Mouse (Mus musculus) hindbrain, embryonic 16.5 days (tissue): ENCODE data around the gene Rpl18. TPM values are rescaled to one million over a fixed set of nuclear protein-coding genes. Genes with fewer than 3 reads are reported as not detected.

Source experiments
- ATAC-seq: fragments of 200-750 bp; cut with Nextera tagmentation; 2 replicates; pipeline ENCODE4 v1.8.0; 2017; ENCODE audit warnings: moderate TSS enrichment, moderate library complexity
- H3K27ac ChIP-seq: fragments of 300-500 bp; sonication (generic); 2 replicates; pipeline ENCODE4 v1.5.1; 2014; ENCODE audit warnings: low read depth, mild to moderate bottlenecking, control low read depth, low read length, moderate library complexity
- H3K27me3 ChIP-seq: fragments of 300-500 bp; sonication (generic); replicated peaks from 2 replicates; pipeline ENCODE4 v1.6.1; 2014; ENCODE audit warnings: low read length; ENCODE audit not compliant: control insufficient read depth, insufficient read depth
- H3K36me3 ChIP-seq: fragments of 300-500 bp; sonication (generic); 2 replicates; pipeline ENCODE4 v1.6.1; 2014; ENCODE audit warnings: mild to moderate bottlenecking, low read length, moderate library complexity, mixed read lengths; ENCODE audit not compliant: control insufficient read depth, insufficient read depth
- H3K4me1 ChIP-seq: fragments of 300-500 bp; sonication (generic); 2 replicates; pipeline ENCODE4 v1.6.1; 2014; ENCODE audit warnings: low read depth, low read length; ENCODE audit not compliant: control insufficient read depth, insufficient read depth
- H3K4me2 ChIP-seq: fragments of 300-500 bp; sonication (generic); 2 replicates; pipeline ENCODE4 v1.6.1; 2014; ENCODE audit warnings: mild to moderate bottlenecking, low read length, control low read depth, moderate library complexity
- H3K4me3 ChIP-seq: fragments of 300-500 bp; sonication (generic); 2 replicates; pipeline ENCODE4 v1.5.1; 2014; ENCODE audit warnings: mild to moderate bottlenecking, low read length, control low read depth, moderate library complexity
- H3K9ac ChIP-seq: fragments of 300-500 bp; sonication (generic); 2 replicates; pipeline ENCODE4 v1.6.1; 2014; ENCODE audit warnings: low read depth, mild to moderate bottlenecking, control low read depth, low read length, moderate library complexity
- H3K9me3 ChIP-seq: fragments of 300-500 bp; sonication (generic); 2 replicates; pipeline ENCODE4 v1.6.1; 2014; ENCODE audit warnings: mild to moderate bottlenecking, low read length, moderate library complexity; ENCODE audit not compliant: control insufficient read depth
- WGBS: fragments of 180-500 bp; shearing (Covaris S2); extraction: QIAGEN DNeasy Blood & Tissue Kit; methylation state at CpG from one replicate; pipeline ENCODE4 v1.1.7; 2014; 5-methylcytosine and 5-hydroxymethylcytosine counted together
- polyA plus RNA-seq: library from polyadenylated mRNA; unstranded; fragments of >200 nt; fragmentation: Nextera tagmentation; extraction: Ambion mirVana; gene quantifications from 2 replicates; pipeline ENCODE4 v1.2.1, GENCODE M21; 2015

The Rpl18 gene
- polyA plus RNA-seq, 1 experiment from 2014 or later, result 508 TPM

GRCm38 (mm10) chr7:45747450-45747849 lies 32.2 kb downstream of the Rpl18 start:
- WGBS, result 88% methylated on average over 5 of the region's 5 CpGs
- H3K36me3 ChIP-seq, result no peaks in the 10 kb centered on the region
- no peaks in the 10 kb centered on the region for H3K27me3 ChIP-seq
- no peak overlapping the region for H3K4me2 ChIP-seq
- no peak overlapping the region for H3K27ac ChIP-seq
- H3K9ac ChIP-seq, result no peak overlapping the region
- H3K4me1 ChIP-seq, result no peaks in the 10 kb centered on the region
- H3K9me3 ChIP-seq, result no peaks in the 10 kb centered on the region
- H3K4me3 ChIP-seq, result no peak overlapping the region
- ATAC-seq, result no peak

GRCm38 (mm10) chr7:45748110-45748509 lies 32.9 kb downstream of the Rpl18 start:
- Histone ChIP-seq H3K4me3 (no peak overlapping the region), H3K4me2 (no peak overlapping the region), H3K27me3 (no peaks in the 10 kb centered on the region), H3K27ac (no peak overlapping the region), H3K4me1 (no peaks in the 10 kb centered on the region), H3K9me3 (no peaks in the 10 kb centered on the region), H3K9ac (no peak overlapping the region), H3K36me3 (no peaks in the 10 kb centered on the region)
- no peak for ATAC-seq
- 85% methylated on average over 7 of the region's 7 CpGs for WGBS

GRCm38 (mm10) chr7:45749401-45749800 lies 34.1 kb downstream of the Rpl18 start:
- Histone ChIP-seq H3K27ac (no peak overlapping the region), H3K36me3 (no peaks in the 10 kb centered on the region), H3K4me1 (no peaks in the 10 kb centered on the region), H3K4me3 (no peak overlapping the region), H3K27me3 (no peaks in the 10 kb centered on the region), H3K9me3 (no peaks in the 10 kb centered on the region), H3K4me2 (no peak overlapping the region), H3K9ac (no peak overlapping the region; the same call in 1 of the 2 replicates)
- 58% methylated on average over 8 of the region's 10 CpGs for WGBS
- ATAC-seq, result no peak

- H3K36me3 ChIP-seq, result no peaks in the 10 kb centered on the region
- H3K9ac ChIP-seq, result no peak overlapping the region
- no peaks in the 10 kb centered on the region for H3K4me1 ChIP-seq
- H3K4me2 ChIP-seq, result no peak overlapping the region
- H3K27ac ChIP-seq, result no peak overlapping the region
- no peaks in the 10 kb centered on the region for H3K9me3 ChIP-seq
- ATAC-seq, result no peak
- no peaks in the 10 kb centered on the region for H3K27me3 ChIP-seq
- WGBS, result 76% methylated on average over 9 of the region's 9 CpGs
- no peak overlapping the region for H3K4me3 ChIP-seq
Observed at GRCm38 (mm10) chr7:45750162-45750561, 34.9 kb downstream of the Rpl18 start.

GRCm38 (mm10) chr7:45755703-45756102 lies 40.4 kb downstream of the Rpl18 start:
- 52% methylated on average over 6 of the region's 6 CpGs for WGBS
- H3K4me1 ChIP-seq, result peaks cover 5% of the 10 kb centered on the region; the same call in 1 of the 2 replicates
- ATAC-seq, result no peak
- H3K4me3 ChIP-seq, result no peak overlapping the region
- peaks cover 16% of the 10 kb centered on the region for H3K27me3 ChIP-seq
- no peaks in the 10 kb centered on the region for H3K36me3 ChIP-seq
- H3K27ac ChIP-seq, result no peak overlapping the region
- no peak overlapping the region for H3K9ac ChIP-seq
- H3K9me3 ChIP-seq, result no peaks in the 10 kb centered on the region
- no peak overlapping the region for H3K4me2 ChIP-seq

GRCm38 (mm10) chr7:45759400-45759799 lies 44.1 kb downstream of the Rpl18 start:
- no peak overlapping the region for H3K27ac ChIP-seq
- 8% methylated on average over 21 of the region's 27 CpGs for WGBS
- H3K4me2 ChIP-seq, result peak overlapping the region; percentile 20
- no peak overlapping the region for H3K9ac ChIP-seq
- no peaks in the 10 kb centered on the region for H3K36me3 ChIP-seq
- H3K9me3 ChIP-seq, result no peaks in the 10 kb centered on the region
- ATAC-seq, result no peak
- H3K27me3 ChIP-seq, result peaks cover 16% of the 10 kb centered on the region
- H3K4me3 ChIP-seq, result no peak overlapping the region
- H3K4me1 ChIP-seq, result peaks cover 5% of the 10 kb centered on the region; the same call in 1 of the 2 replicates

GRCm38 (mm10) chr7:45760151-45760550 lies 44.9 kb downstream of the Rpl18 start:
- Histone ChIP-seq H3K4me3 (no peak overlapping the region), H3K9me3 (no peaks in the 10 kb centered on the region), H3K36me3 (no peaks in the 10 kb centered on the region), H3K4me2 (no peak overlapping the region), H3K27ac (no peak overlapping the region), H3K27me3 (peaks cover 16% of the 10 kb centered on the region), H3K4me1 (peaks cover 5% of the 10 kb centered on the region; the same call in 1 of the 2 replicates), H3K9ac (no peak overlapping the region)
- whole genome bisulfite sequencing, result 63% methylated on average over 5 of the region's 5 CpGs
- ATAC-seq, result no peak

- Histone ChIP-seq H3K27ac (no peak overlapping the region), H3K9ac (no peak overlapping the region), H3K9me3 (no peaks in the 10 kb centered on the region), H3K4me3 (no peak overlapping the region), H3K36me3 (no peaks in the 10 kb centered on the region), H3K4me2 (no peak overlapping the region), H3K27me3 (no peaks in the 10 kb centered on the region; the same call in 1 of the 2 replicates), H3K4me1 (no peaks in the 10 kb centered on the region)
- ATAC-seq, result no peak
- WGBS, result 58% methylated on average over 8 of the region's 8 CpGs
Observed at GRCm38 (mm10) chr7:45765995-45766394, 50.7 kb downstream of the Rpl18 start.

GRCm38 (mm10) chr7:45766764-45767163 lies 51.5 kb downstream of the Rpl18 start:
- ATAC-seq, result no peak
- 55% methylated on average over 6 of the region's 8 CpGs for WGBS
- no peak overlapping the region for H3K4me2 ChIP-seq
- no peak overlapping the region for H3K4me3 ChIP-seq
- H3K36me3 ChIP-seq, result no peaks in the 10 kb centered on the region
- no peak overlapping the region for H3K27ac ChIP-seq
- H3K27me3 ChIP-seq, result no peaks in the 10 kb centered on the region
- no peaks in the 10 kb centered on the region for H3K9me3 ChIP-seq
- no peaks in the 10 kb centered on the region for H3K4me1 ChIP-seq
- no peak overlapping the region for H3K9ac ChIP-seq

GRCm38 (mm10) chr7:45767500-45767899 lies 52.2 kb downstream of the Rpl18 start:
- no peaks in the 10 kb centered on the region for H3K4me1 ChIP-seq
- H3K27ac ChIP-seq, result no peak overlapping the region
- H3K36me3 ChIP-seq, result no peaks in the 10 kb centered on the region
- no peak overlapping the region for H3K9ac ChIP-seq
- H3K27me3 ChIP-seq, result no peaks in the 10 kb centered on the region
- no peaks in the 10 kb centered on the region for H3K9me3 ChIP-seq
- H3K4me2 ChIP-seq, result no peak overlapping the region
- 88% methylated on average over 6 of the region's 6 CpGs for WGBS
- ATAC-seq, result no peak
- no peak overlapping the region for H3K4me3 ChIP-seq
